Mouse (Mus musculus) telencephalon, adult 2 months (tissue): Measurements from ENCODE around the gene Cfap73.
A peak's percentile ranks its signal among the peaks of the same experiment; 100 is the strongest.

ENCODE experiments used
- DNase-seq: peaks from one replicate; pipeline ENCODE4 v3.0.0-alpha.2; 2011; ENCODE audit warnings: low read depth, low spot score

Gene Cfap73

GRCm38 (mm10) chr5:120612822-120613604 lies 21.0 kb downstream of the Cfap73 start:
- DNase-seq, result peak; percentile 100

GRCm38 (mm10) chr5:120612442-120612821 lies 21.6 kb downstream of the Cfap73 start, which contains the start of the genes Rita1 and Ddx54:
TSS of gene Rita1 (minus strand) at chr5:120612589.
TSS of gene Ddx54 (plus strand) at chr5:120612739.
- no peak for DNase-seq

DNA sequence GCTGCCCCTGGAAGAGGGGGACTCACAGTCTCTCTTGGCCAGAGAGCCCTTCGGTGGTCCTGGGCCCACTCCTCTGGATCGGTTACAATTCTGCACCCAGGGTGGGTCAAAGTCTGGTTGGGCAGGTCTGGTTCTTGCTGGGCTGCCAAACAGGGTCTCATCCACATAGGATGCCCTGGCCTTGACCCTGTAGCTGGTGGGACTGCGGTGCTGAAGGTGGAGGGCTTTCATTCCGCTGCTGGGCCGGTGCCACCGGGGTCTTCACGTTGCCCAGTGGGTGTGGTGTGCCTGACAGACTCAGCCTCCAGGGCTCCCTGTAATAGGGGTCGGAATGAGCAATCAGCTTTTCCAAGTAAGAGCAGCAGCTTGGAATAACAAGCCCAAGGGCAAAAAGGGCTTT lies 22.6 kb downstream of the Cfap73 start:
- DNase-seq, result no peak

- DNase-seq, result no peak
Measured at GRCm38 (mm10) chr5:120610906-120611305, 23.1 kb downstream of the Cfap73 start.

- DNase-seq, result no peak
Measured at GRCm38 (mm10) chr5:120609246-120609775, 24.7 kb downstream of the Cfap73 start.

DNA sequence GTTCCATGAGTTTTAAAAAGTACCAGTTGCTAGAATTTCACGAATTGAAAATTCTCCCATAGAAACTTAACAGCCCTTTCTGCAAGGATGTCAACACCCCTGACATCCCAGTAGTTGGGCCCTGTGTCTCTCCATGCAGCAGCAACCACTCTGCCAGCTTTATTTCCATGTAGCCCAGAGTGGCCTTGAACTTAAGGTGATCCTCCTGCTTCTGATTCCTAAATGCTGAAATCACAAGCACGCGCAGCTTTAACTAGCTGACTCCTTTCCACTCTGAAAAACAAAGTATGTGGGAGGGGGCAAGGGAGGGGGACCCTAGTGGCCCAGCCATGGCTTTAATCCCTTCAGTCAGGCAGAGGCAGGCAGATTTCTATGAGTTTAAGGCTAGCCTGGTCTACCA lies 26.7 kb downstream of the Cfap73 start:
- DNase-seq, result no peak

DNA sequence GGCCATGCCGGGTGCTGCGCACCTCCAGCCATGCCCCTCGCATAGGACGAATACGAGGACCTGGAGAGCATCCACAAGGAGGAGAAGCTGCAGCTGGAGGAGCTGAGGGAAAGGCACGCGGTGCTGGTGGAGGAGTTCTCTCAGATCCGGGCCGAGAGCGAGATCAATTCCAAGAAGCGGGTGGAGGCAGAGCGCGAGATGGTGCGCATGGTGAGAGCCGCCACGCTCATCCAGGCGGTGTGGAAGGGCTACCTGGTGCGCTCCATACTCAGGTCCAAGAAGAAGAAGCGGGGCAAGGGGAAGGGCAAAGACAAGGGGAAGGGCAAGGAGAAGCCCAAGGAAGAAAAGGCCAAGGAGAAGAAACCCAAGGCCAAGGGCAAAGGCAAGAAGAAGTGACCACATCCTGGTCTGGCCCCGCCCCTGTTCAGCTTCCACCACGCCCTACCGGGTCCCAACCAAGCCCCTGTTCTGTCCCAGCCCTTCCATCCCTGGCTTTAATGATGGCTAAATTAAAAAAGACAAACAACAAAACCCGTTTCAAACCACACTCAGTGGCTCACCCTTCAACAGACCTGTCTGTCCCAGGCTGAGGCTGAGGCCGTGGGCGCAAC lies 27.3 kb downstream of the Cfap73 start:
- no peak for DNase-seq

DNA sequence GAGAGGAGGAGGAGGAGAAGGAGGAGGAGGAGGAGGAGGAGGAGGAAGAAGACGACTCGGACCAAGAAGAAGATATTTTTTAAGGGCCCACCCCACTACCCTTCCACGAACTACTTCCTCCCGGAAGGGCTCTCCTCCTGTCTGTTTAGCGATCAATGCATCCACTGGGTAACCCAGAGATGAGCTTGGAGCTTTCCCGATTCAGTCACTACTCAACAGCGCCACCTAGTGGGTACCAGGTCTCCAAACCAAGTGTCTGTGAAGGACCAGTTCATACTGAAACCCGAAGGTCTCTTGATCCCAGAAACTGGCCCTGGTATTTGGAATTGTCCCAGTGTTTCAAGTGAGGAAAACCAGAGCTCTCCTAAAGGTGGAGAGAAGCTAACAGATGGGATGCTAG lies 28.3 kb downstream of the Cfap73 start:
- DNase-seq, result peak; percentile 93

- DNase-seq, result no peak
Measured at GRCm38 (mm10) chr5:120605241-120605661, 28.8 kb downstream of the Cfap73 start.

GRCm38 (mm10) chr5:120604839-120605238 lies 29.2 kb downstream of the Cfap73 start:
- peak; percentile 65 for DNase-seq

- DNase-seq, result no peak
Measured at GRCm38 (mm10) chr5:120603515-120603914, 30.5 kb downstream of the Cfap73 start.

DNA sequence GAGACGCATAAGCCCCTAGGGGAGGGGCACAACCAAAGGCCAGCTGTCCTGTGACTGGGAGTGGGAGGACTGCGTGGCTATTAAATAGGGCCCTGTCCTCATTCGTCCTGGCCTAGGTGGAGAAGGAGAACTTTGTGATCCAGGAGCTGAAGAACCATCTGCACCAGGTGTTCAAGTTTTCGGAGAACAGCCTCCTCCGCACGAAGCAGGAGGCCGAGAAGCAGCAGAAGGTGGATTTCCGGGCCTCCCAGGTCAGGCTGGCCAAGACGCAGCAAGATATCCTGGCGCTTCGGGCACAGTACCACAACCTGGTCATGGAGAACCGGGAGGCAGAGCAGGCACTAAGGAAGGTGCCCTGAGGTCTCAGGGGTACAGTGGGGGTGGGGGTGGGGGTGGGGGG lies 31.8 kb downstream of the Cfap73 start:
- DNase-seq, result no peak

- no peak for DNase-seq
Measured at GRCm38 (mm10) chr5:120600946-120601668, 32.9 kb downstream of the Cfap73 start.

- DNase-seq, result no peak
Measured at GRCm38 (mm10) chr5:120599625-120600024, 34.4 kb downstream of the Cfap73 start.

- no peak for DNase-seq
Measured at GRCm38 (mm10) chr5:120594485-120594884, 39.5 kb downstream of the Cfap73 start.

GRCm38 (mm10) chr5:120592141-120592540 lies 41.9 kb downstream of the Cfap73 start:
- DNase-seq, result no peak

DNA sequence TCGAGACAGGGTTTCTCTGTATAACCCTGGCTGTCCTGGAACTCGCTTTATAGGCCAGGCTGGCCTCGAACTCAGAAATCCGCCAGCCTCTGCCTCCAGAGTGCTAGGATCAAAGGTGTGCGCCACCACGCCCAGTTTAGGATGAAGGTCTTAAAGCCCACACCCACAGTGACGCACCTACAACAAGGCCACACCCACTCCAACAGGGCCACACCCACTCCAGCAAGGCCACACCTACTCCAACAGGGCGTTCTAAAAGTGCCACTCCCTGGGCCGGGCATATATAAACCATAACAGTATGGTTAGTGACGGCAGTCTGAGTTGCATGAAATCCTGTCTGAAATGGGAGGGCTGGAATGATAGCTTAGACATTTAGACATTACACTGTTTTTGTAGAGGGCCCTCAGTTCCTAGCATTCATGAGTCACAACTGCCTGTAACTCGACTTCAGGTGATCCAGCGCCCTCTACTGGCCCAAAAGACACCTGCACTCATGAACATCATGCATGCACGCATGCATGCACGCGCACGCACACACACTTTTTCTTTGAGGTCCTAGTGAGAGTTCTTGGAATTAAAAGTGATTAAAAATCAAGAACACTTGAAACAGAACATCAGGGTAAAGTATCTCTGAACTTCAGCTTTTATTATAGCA lies 43.6 kb downstream of the Cfap73 start:
- DNase-seq, result no peak

GRCm38 (mm10) chr5:120588569-120589094 lies 45.4 kb downstream of the Cfap73 start, which contains the start of the genes Tpcn1 and Iqcd:
TSS of gene Tpcn1 (minus strand) at chr5:120588673.
TSS of gene Iqcd (plus strand) at chr5:120589016.
- peak; percentile 98 for DNase-seq

DNA sequence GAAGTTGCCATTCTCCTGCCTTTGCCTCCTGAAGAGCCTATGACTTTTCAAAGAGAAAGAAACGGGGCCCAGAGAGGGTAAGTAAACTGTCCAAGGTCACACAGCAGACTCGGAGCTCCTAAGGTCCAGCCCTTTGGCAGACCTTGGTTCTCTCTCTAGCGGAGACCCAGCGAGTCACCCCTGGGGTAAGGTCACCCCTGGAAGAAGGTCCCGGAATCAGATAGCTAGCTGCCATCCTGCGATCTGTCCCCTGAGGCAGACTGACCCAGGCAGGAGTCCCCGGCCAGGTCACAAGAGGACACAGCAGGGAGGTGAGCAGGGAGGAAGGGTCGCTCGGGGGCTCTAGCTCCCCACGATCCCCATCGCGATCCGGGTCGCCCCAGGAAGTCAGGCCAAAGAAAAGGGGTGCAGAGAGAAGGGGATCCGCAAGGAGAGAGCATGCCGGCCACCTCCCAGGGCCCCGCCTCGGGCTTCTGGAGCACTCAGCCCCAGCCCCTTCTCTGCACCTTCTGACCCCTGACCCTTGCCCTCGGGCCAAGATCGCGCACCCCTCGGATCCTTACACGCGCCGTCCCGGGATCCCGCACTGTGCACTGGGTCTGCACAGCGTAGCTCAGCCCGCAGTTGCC lies 46.0 kb downstream of the Cfap73 start:
- DNase-seq, result no peak

DNA sequence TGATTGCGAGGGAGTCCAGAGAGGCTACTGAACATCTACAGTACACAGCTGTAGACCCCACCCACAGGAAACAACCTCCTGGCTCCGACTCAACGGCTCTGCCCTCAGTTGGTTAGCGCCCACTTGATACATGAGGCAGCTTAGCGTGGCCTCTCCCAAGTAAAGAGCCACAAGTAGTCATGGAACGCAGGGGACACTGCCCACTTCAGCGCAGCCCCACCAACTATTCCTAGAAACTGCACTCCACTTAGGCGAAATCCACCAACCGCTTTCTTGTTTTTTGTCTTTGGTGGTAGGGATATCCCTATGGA lies 46.5 kb downstream of the Cfap73 start:
- no peak for DNase-seq
